Mouse (Mus musculus) gastrocnemius, adult 2 months (tissue): ENCODE data around the gene Poglut1. TPM values are rescaled to one million over a fixed set of nuclear protein-coding genes. Genes with fewer than 3 reads are reported as not detected.

ENCODE experiments used
- DNase-seq: peaks from one replicate; pipeline ENCODE4 v3.0.0; 2022
- H3K27ac ChIP-seq: fragments of 200-600 bp; 2 replicates; pipeline ENCODE4 v1.8.1; 2022; ENCODE audit warnings: mild to moderate bottlenecking
- H3K4me3 ChIP-seq: fragments of 200-600 bp; 2 replicates; pipeline ENCODE4 v1.8.1; 2022; ENCODE audit warnings: mild to moderate bottlenecking, moderate library complexity
- CTCF ChIP-seq: fragments of 200-600 bp; IDR thresholded peaks from 2 replicates; pipeline ENCODE4 v1.8.1; 2022; ENCODE audit warnings: antibody characterized with exemption, mild to moderate bottlenecking, moderate library complexity
- intact Hi-C: fragments of 180-260 bp; cut with DNase I; formaldehyde crosslinking; loops from one replicate; pipeline ENCODE4 v1.15.1; 2025
- total RNA-seq, 2 experiments: library from RNA; stranded (reverse); gene quantifications; 2 replicates each; pipeline ENCODE4 v1.2.3; 2021

Gene Poglut1
- total RNA-seq, 2 experiments from 2014 or later, result 8.5 TPM

GRCm38 (mm10) chr16:38522129-38523084 lies 27.7 kb downstream of the Poglut1 start, which contains the start of gene Timmdc1:
Timmdc1 (minus strand) TSS chr16:38522663.
- intact Hi-C loops, result loop anchor here (5.0 kb wide), 1 partner anchor 40 kb away; no protein-coding TSS in a partner anchor
- DNase-seq, result peak; percentile 97
- TF ChIP-seq CTCF, result peak; percentile 29

GRCm38 (mm10) chr16:38521211-38521987 lies 28.7 kb downstream of the Poglut1 start:
- intact Hi-C loops, result loop anchor here (5.0 kb wide), 1 partner anchor 41 kb away; no protein-coding TSS in a partner anchor
- DNase-seq, result no peak
- Histone ChIP-seq H3K27ac (peak overlapping the region; percentile 98; the same call in 1 of the 2 replicates), H3K4me3 (peak overlapping the region; percentile 94)
- TF ChIP-seq CTCF, result no peak

More at GRCm38 (mm10) chr16:38522129-38523084, 27.7 kb downstream of the Poglut1 start, which contains the start of gene Timmdc1:
- Histone ChIP-seq H3K27ac (peak within 1 kb of the TSS; percentile 98), H3K4me3 (peak within 1 kb of the TSS; percentile 94)

GRCm38 (mm10) chr16:38519140-38519539 lies 30.9 kb downstream of the Poglut1 start:
- TF ChIP-seq CTCF, result no peak
- intact Hi-C loops, result no loop called here
- Histone ChIP-seq H3K4me3 (no peak overlapping the region), H3K27ac (no peak overlapping the region)
- no peak for DNase-seq

- DNase-seq, result no peak
- no peak for TF ChIP-seq CTCF
- Histone ChIP-seq H3K27ac (no peak overlapping the region), H3K4me3 (no peak overlapping the region)
- intact Hi-C loops, result no loop called here
These were observed 39.2 kb downstream of the Poglut1 start for GRCm38 (mm10) chr16:38510846-38511245.

GRCm38 (mm10) chr16:38506041-38506634 lies 43.9 kb downstream of the Poglut1 start:
- intact Hi-C loops, result loop anchor here (1.0 to 10.0 kb wide), 2 partner anchors 161 to 511 kb away; no protein-coding TSS in a partner anchor
- peak; percentile 57 for DNase-seq
- no peak overlapping the region for H3K27ac ChIP-seq
- no peak; the same call in 1 of the 2 replicates for TF ChIP-seq CTCF
- no peak overlapping the region for H3K4me3 ChIP-seq

GRCm38 (mm10) chr16:38503528-38503927 lies 46.5 kb downstream of the Poglut1 start:
- intact Hi-C loops, result loop anchor here (10.0 kb wide), 1 partner anchor 509 kb away; no protein-coding TSS in a partner anchor
- no peak for TF ChIP-seq CTCF
- DNase-seq, result no peak
- H3K4me3 ChIP-seq, result no peak overlapping the region
- no peak overlapping the region for H3K27ac ChIP-seq

GRCm38 (mm10) chr16:38502469-38502868 lies 47.6 kb downstream of the Poglut1 start:
- intact Hi-C loops, result loop anchor here (10.0 kb wide), 1 partner anchor 508 kb away; no protein-coding TSS in a partner anchor
- TF ChIP-seq CTCF, result no peak
- no peak for DNase-seq
- no peak overlapping the region for H3K27ac ChIP-seq
- no peak overlapping the region for H3K4me3 ChIP-seq

GRCm38 (mm10) chr16:38496604-38497140 lies 53.4 kb downstream of the Poglut1 start:
- no peak for TF ChIP-seq CTCF
- intact Hi-C loops, result no loop called here
- H3K4me3 ChIP-seq, result no peak overlapping the region
- DNase-seq, result no peak
- no peak overlapping the region for H3K27ac ChIP-seq

GRCm38 (mm10) chr16:38493890-38494289 lies 56.2 kb downstream of the Poglut1 start:
- no peak for DNase-seq
- no peak overlapping the region for H3K4me3 ChIP-seq
- H3K27ac ChIP-seq, result no peak overlapping the region
- peak; percentile 50 for TF ChIP-seq CTCF
- intact Hi-C loops, result no loop called here

GRCm38 (mm10) chr16:38492551-38492950 lies 57.5 kb downstream of the Poglut1 start:
- no peak for DNase-seq
- Histone ChIP-seq H3K4me3 (no peak overlapping the region), H3K27ac (no peak overlapping the region)
- intact Hi-C loops, result no loop called here
- TF ChIP-seq CTCF, result no peak

GRCm38 (mm10) chr16:38483582-38484309 lies 66.3 kb downstream of the Poglut1 start:
- no peak overlapping the region for H3K27ac ChIP-seq
- intact Hi-C loops, result loop anchor here (2.0 to 10.0 kb wide), 2 partner anchors 109 to 139 kb away; no protein-coding TSS in a partner anchor
- TF ChIP-seq CTCF, result no peak
- peak overlapping the region; percentile 70 for H3K4me3 ChIP-seq
- DNase-seq, result no peak
